Mouse (Mus musculus): Measurements from ENCODE around the gene Krtap10-10. TPM values are rescaled to one million over a fixed set of nuclear protein-coding genes. Genes with fewer than 3 reads are reported as not detected.
"Not testable (repeated sequence)": the region's sequence is repeated elsewhere in the genome, so short reads cannot be mapped to it uniquely, and the experiment has no call there.

Gene Krtap10-10
- not detected in 2 replicates for polyA plus RNA-seq (2015; fragmentation: Nextera tagmentation; extraction: Ambion mirVana)

GRCm38 (mm10) chr10:77835647-77836046, at the start of gene Krtap10-10:
Gene Krtap10-10, plus strand, starts transcription at chr10:77835947.
- WGBS, result 59% methylated on average over 9 of the region's 9 CpGs
- Histone ChIP-seq H3K4me2 (ENCODE audit: low read depth, low read length) (no peak within 1 kb of the TSS), H3K9me3 (replicated peaks; ENCODE audit: control insufficient read depth, low read length) (peaks cover under 1% of the 10 kb centered on the region; the same call in 1 of the 2 replicates), H3K4me3 (ENCODE audit: low read length) (no peak within 1 kb of the TSS), H3K27ac (ENCODE audit: low read length) (no peak within 1 kb of the TSS), H3K27me3 (ENCODE audit: control insufficient read depth, insufficient read depth, low read length) (no peaks in the 10 kb centered on the region), H3K9ac (ENCODE audit: low read length) (no peak within 1 kb of the TSS), H3K4me1 (ENCODE audit: control insufficient read depth, insufficient read depth, low read length) (no peaks in the 10 kb centered on the region), H3K36me3 (ENCODE audit: control insufficient read depth, insufficient read depth) (no peaks in the 10 kb centered on the region)
- ATAC-seq (replicated peaks; ENCODE audit: extremely low read depth, insufficient read depth, low FRiP score), result no peak

- not testable (repeated sequence) for ATAC-seq (replicated peaks; ENCODE audit: extremely low read depth, insufficient read depth, low FRiP score)
Measured at GRCm38 (mm10) chr10:77787876-77788275, 47.9 kb upstream of the Krtap10-10 start, which contains the start of gene Gm7137. Gene Gm7137, minus strand, starts transcription at chr10:77788200.

GRCm38 (mm10) chr10:77788621-77789020, 47.1 kb upstream of the Krtap10-10 start:
- Histone ChIP-seq H3K9ac (ENCODE audit: low read length) (no peak overlapping the region), H3K27ac (ENCODE audit: low read length) (no peak overlapping the region), H3K4me3 (ENCODE audit: low read length) (no peak overlapping the region), H3K36me3 (ENCODE audit: control insufficient read depth, insufficient read depth) (no peaks in the 10 kb centered on the region), H3K9me3 (replicated peaks; ENCODE audit: control insufficient read depth, low read length) (no peaks in the 10 kb centered on the region), H3K4me1 (ENCODE audit: control insufficient read depth, insufficient read depth, low read length) (no peaks in the 10 kb centered on the region), H3K27me3 (ENCODE audit: control insufficient read depth, insufficient read depth, low read length) (no peaks in the 10 kb centered on the region), H3K4me2 (ENCODE audit: low read depth, low read length) (no peak overlapping the region)
- whole genome bisulfite sequencing, result 81% methylated on average over 2 of the region's 2 CpGs
- no peak for ATAC-seq (replicated peaks; ENCODE audit: extremely low read depth, insufficient read depth, low FRiP score)

More at GRCm38 (mm10) chr10:77787876-77788275, 47.9 kb upstream of the Krtap10-10 start, which contains the start of gene Gm7137:
- not testable (repeated sequence) for H3K9me3 ChIP-seq (replicated peaks; ENCODE audit: control insufficient read depth, low read length); H3K4me3 ChIP-seq (ENCODE audit: low read length); H3K4me1 ChIP-seq (ENCODE audit: control insufficient read depth, insufficient read depth, low read length); H3K4me2 ChIP-seq (ENCODE audit: low read depth, low read length); H3K27me3 ChIP-seq (ENCODE audit: control insufficient read depth, insufficient read depth, low read length); H3K9ac ChIP-seq (ENCODE audit: low read length); H3K36me3 ChIP-seq (ENCODE audit: control insufficient read depth, insufficient read depth); H3K27ac ChIP-seq (ENCODE audit: low read length)
- no CpG with 5 or more reads among the region's 1 CpGs for WGBS

GRCm38 (mm10) chr10:77794976-77795375, 40.8 kb upstream of the Krtap10-10 start, which contains the start of gene Gm9639:
Gene Gm9639, minus strand, starts transcription at chr10:77795076.
- no peak within 1 kb of the TSS for H3K4me3 ChIP-seq (ENCODE audit: low read length)
- H3K27me3 ChIP-seq (ENCODE audit: control insufficient read depth, insufficient read depth, low read length), result no peaks in the 10 kb centered on the region
- H3K9ac ChIP-seq (ENCODE audit: low read length), result no peak within 1 kb of the TSS
- 51% methylated on average over 2 of the region's 2 CpGs for WGBS
- H3K4me2 ChIP-seq (ENCODE audit: low read depth, low read length), result no peak within 1 kb of the TSS
- no peak within 1 kb of the TSS for H3K27ac ChIP-seq (ENCODE audit: low read length)
- H3K4me1 ChIP-seq (ENCODE audit: control insufficient read depth, insufficient read depth, low read length), result peaks cover 6% of the 10 kb centered on the region
- no peaks in the 10 kb centered on the region for H3K36me3 ChIP-seq (ENCODE audit: control insufficient read depth, insufficient read depth)
- H3K9me3 ChIP-seq (replicated peaks; ENCODE audit: control insufficient read depth, low read length), result no peaks in the 10 kb centered on the region
- no peak for ATAC-seq (replicated peaks; ENCODE audit: extremely low read depth, insufficient read depth, low FRiP score)

- Histone ChIP-seq H3K4me2 (ENCODE audit: low read depth, low read length) (no peak overlapping the region), H3K4me1 (ENCODE audit: control insufficient read depth, insufficient read depth, low read length) (peaks cover 6% of the 10 kb centered on the region), H3K27ac (ENCODE audit: low read length) (peak overlapping the region; percentile 17), H3K9me3 (replicated peaks; ENCODE audit: control insufficient read depth, low read length) (no peaks in the 10 kb centered on the region), H3K4me3 (ENCODE audit: low read length) (no peak overlapping the region), H3K9ac (ENCODE audit: low read length) (no peak overlapping the region), H3K27me3 (ENCODE audit: control insufficient read depth, insufficient read depth, low read length) (no peaks in the 10 kb centered on the region), H3K36me3 (ENCODE audit: control insufficient read depth, insufficient read depth) (no peaks in the 10 kb centered on the region)
- ATAC-seq (replicated peaks; ENCODE audit: extremely low read depth, insufficient read depth, low FRiP score), result peak; percentile 56; the same call in 1 of the 2 replicates
- WGBS, result 6% methylated on average over 3 of the region's 3 CpGs
Measured at GRCm38 (mm10) chr10:77797677-77798076, 38.1 kb upstream of the Krtap10-10 start.

- H3K9ac ChIP-seq (ENCODE audit: low read length); H3K36me3 ChIP-seq (ENCODE audit: control insufficient read depth, insufficient read depth); H3K9me3 ChIP-seq (replicated peaks; ENCODE audit: control insufficient read depth, low read length); H3K27me3 ChIP-seq (ENCODE audit: control insufficient read depth, insufficient read depth, low read length); H3K4me3 ChIP-seq (ENCODE audit: low read length); H3K4me2 ChIP-seq (ENCODE audit: low read depth, low read length); H3K4me1 ChIP-seq (ENCODE audit: control insufficient read depth, insufficient read depth, low read length); ATAC-seq (replicated peaks; ENCODE audit: extremely low read depth, insufficient read depth, low FRiP score): not testable (repeated sequence)
- peak overlapping the region; percentile 17 for H3K27ac ChIP-seq (ENCODE audit: low read length)
- 30% methylated on average over 3 of the region's 3 CpGs for WGBS
Measured at GRCm38 (mm10) chr10:77798164-77798920, 37.4 kb upstream of the Krtap10-10 start.

- Histone ChIP-seq H3K9me3 (replicated peaks; ENCODE audit: control insufficient read depth, low read length) (no peaks in the 10 kb centered on the region), H3K4me1 (ENCODE audit: control insufficient read depth, insufficient read depth, low read length) (peaks cover 6% of the 10 kb centered on the region), H3K27ac (ENCODE audit: low read length) (peak within 1 kb of the TSS; percentile 17), H3K9ac (ENCODE audit: low read length) (no peak within 1 kb of the TSS), H3K4me2 (ENCODE audit: low read depth, low read length) (no peak within 1 kb of the TSS), H3K27me3 (ENCODE audit: control insufficient read depth, insufficient read depth, low read length) (no peaks in the 10 kb centered on the region), H3K4me3 (ENCODE audit: low read length) (no peak within 1 kb of the TSS), H3K36me3 (ENCODE audit: control insufficient read depth, insufficient read depth) (no peaks in the 10 kb centered on the region)
- ATAC-seq (replicated peaks; ENCODE audit: extremely low read depth, insufficient read depth, low FRiP score), result no peak
- WGBS, result 65% methylated on average over 8 of the region's 8 CpGs
Measured at GRCm38 (mm10) chr10:77798921-77799508, 36.7 kb upstream of the Krtap10-10 start, which contains the start of gene Gm19668. Gene Gm19668, minus strand, starts transcription at chr10:77799133.

- 59% methylated on average over 3 of the region's 3 CpGs for WGBS
- no peak overlapping the region for H3K9ac ChIP-seq (ENCODE audit: low read length)
- H3K4me2 ChIP-seq (ENCODE audit: low read depth, low read length), result no peak overlapping the region
- H3K9me3 ChIP-seq (replicated peaks; ENCODE audit: control insufficient read depth, low read length), result 0 out of 2 replicates have a peak, but pooled peaks cover 2% of the 10 kb centered on the region
- H3K4me3 ChIP-seq (ENCODE audit: low read length), result no peak overlapping the region
- H3K27me3 ChIP-seq (ENCODE audit: control insufficient read depth, insufficient read depth, low read length), result no peaks in the 10 kb centered on the region
- H3K27ac ChIP-seq (ENCODE audit: low read length), result no peak overlapping the region
- no peaks in the 10 kb centered on the region for H3K4me1 ChIP-seq (ENCODE audit: control insufficient read depth, insufficient read depth, low read length)
- no peaks in the 10 kb centered on the region for H3K36me3 ChIP-seq (ENCODE audit: control insufficient read depth, insufficient read depth)
- no peak for ATAC-seq (replicated peaks; ENCODE audit: extremely low read depth, insufficient read depth, low FRiP score)
Measured at GRCm38 (mm10) chr10:77804095-77804494, 31.7 kb upstream of the Krtap10-10 start.

GRCm38 (mm10) chr10:77811743-77812142, 24.0 kb upstream of the Krtap10-10 start, which contains the start of gene Gm9507:
Gene Gm9507, minus strand, starts transcription at chr10:77811843.
- no peak within 1 kb of the TSS for H3K4me2 ChIP-seq (ENCODE audit: low read depth, low read length)
- no peaks in the 10 kb centered on the region for H3K4me1 ChIP-seq (ENCODE audit: control insufficient read depth, insufficient read depth, low read length)
- peaks cover 8% of the 10 kb centered on the region for H3K9me3 ChIP-seq (replicated peaks; ENCODE audit: control insufficient read depth, low read length)
- no peak within 1 kb of the TSS for H3K4me3 ChIP-seq (ENCODE audit: low read length)
- H3K9ac ChIP-seq (ENCODE audit: low read length), result no peak within 1 kb of the TSS
- no peaks in the 10 kb centered on the region for H3K27me3 ChIP-seq (ENCODE audit: control insufficient read depth, insufficient read depth, low read length)
- ATAC-seq (replicated peaks; ENCODE audit: extremely low read depth, insufficient read depth, low FRiP score), result no peak
- no peak within 1 kb of the TSS for H3K27ac ChIP-seq (ENCODE audit: low read length)
- WGBS, result 76% methylated on average over 5 of the region's 5 CpGs
- no peaks in the 10 kb centered on the region for H3K36me3 ChIP-seq (ENCODE audit: control insufficient read depth, insufficient read depth)

Data from heart, embryonic 16.5 days (tissue).